Mouse (Mus musculus) CH12.LX (cell line): ENCODE measurements around the gene Ccdc83. TPM values are rescaled to one million over a fixed set of nuclear protein-coding genes. Genes with fewer than 3 reads are reported as not detected.
A peak's percentile ranks its signal among the peaks of the same experiment; 100 is the strongest.

Experiments used
- DNase-seq: peaks from one replicate; pipeline ENCODE4 v3.0.0-alpha.2; 2013; ENCODE audit errors: extremely low read depth
- H3K27ac ChIP-seq: 2 replicates; pipeline ENCODE4 v1.5.1; 2012; ENCODE audit warnings: low read depth, mild to moderate bottlenecking, control low read depth, moderate library complexity; ENCODE audit not compliant: insufficient read depth
- H3K27me3 ChIP-seq: replicated peaks from 2 replicates; pipeline ENCODE3; 2012; ENCODE audit warnings: inconsistent platforms
- H3K36me3 ChIP-seq, 2 experiments: replicated peaks in 1 of 2; 2 replicates each; pipeline versions ENCODE3 to v1.6.1; 2012; ENCODE audit warnings: inconsistent platforms in 1 of 2, low read length in 1 of 2, mild to moderate bottlenecking in 1 of 2, mixed read lengths in 1 of 2, moderate library complexity in 1 of 2; ENCODE audit not compliant: control insufficient read depth in 1 of 2, insufficient read depth in 1 of 2
- H3K4me1 ChIP-seq, 2 experiments: 2 replicates each; pipeline ENCODE4 v1.6.1; 2012; ENCODE audit warnings: inconsistent platforms in 1 of 2, moderate library complexity in 1 of 2; ENCODE audit not compliant: insufficient read depth in 2 of 2, control insufficient read depth in 1 of 2
- H3K4me2 ChIP-seq: 2 replicates; pipeline ENCODE4 v1.6.1; 2012; ENCODE audit warnings: low read depth, mild to moderate bottlenecking, control low read depth; ENCODE audit not compliant: poor library complexity, insufficient read depth, severe bottlenecking
- H3K4me3 ChIP-seq, 3 experiments: fragments of 150-350 bp in 1 of 3; sonication (generic) in 1 of 3; replicated peaks in 1 of 3; 2 replicates each; pipeline versions ENCODE3 to v1.5.1; 2011 to 2012; ENCODE audit warnings: low read depth in 2 of 3, low read length in 2 of 3, mild to moderate bottlenecking in 2 of 3, moderate library complexity in 2 of 3, control low read depth in 1 of 3, improper control_type of control experiment in 1 of 3, inconsistent platforms in 1 of 3, mixed read lengths in 1 of 3; ENCODE audit not compliant: poor library complexity in 1 of 3
- H3K79me2 ChIP-seq: replicated peaks from 2 replicates; pipeline ENCODE4 v1.6.1; 2012; ENCODE audit warnings: mild to moderate bottlenecking, moderate library complexity; ENCODE audit not compliant: control insufficient read depth, poor library complexity, insufficient read depth, severe bottlenecking; ENCODE audit errors: extremely low read depth
- H3K9ac ChIP-seq: 2 replicates; pipeline ENCODE4 v1.6.1; 2012; ENCODE audit warnings: low read depth, mild to moderate bottlenecking, control low read depth, moderate library complexity; ENCODE audit not compliant: insufficient read depth
- H3K9me3 ChIP-seq: replicated peaks from 2 replicates; pipeline ENCODE3; 2012; ENCODE audit warnings: low read length, inconsistent platforms, mixed read lengths
- CTCF ChIP-seq, 2 experiments: IDR thresholded peaks in 1 of 2; conservative IDR thresholded peaks in 1 of 2; 2 replicates each; pipeline ENCODE4 v1.5.1; 2011 to 2012; ENCODE audit warnings: low read depth in 2 of 2, low read length in 2 of 2, improper control_type of control experiment in 1 of 2, inconsistent platforms in 1 of 2, mild to moderate bottlenecking in 1 of 2, moderate library complexity in 1 of 2
- EP300 ChIP-seq: IDR thresholded peaks from 2 replicates; pipeline ENCODE4 v1.6.1; 2011; ENCODE audit warnings: low read length, improper control_type of control experiment
- JUN ChIP-seq: IDR thresholded peaks from 2 replicates; pipeline ENCODE4 v1.6.1; 2011; ENCODE audit warnings: low read depth, mild to moderate bottlenecking, low read length, improper control_type of control experiment, moderate library complexity; ENCODE audit not compliant: insufficient read depth
- POLR2A ChIP-seq: IDR thresholded peaks from 2 replicates; pipeline ENCODE4 v1.6.1; 2011; ENCODE audit warnings: low read depth, mild to moderate bottlenecking, improper control_type of control experiment, low read length
- RCOR1 ChIP-seq: conservative IDR thresholded peaks from 2 replicates; pipeline ENCODE4 v1.6.1; 2012; ENCODE audit warnings: low read depth, mild to moderate bottlenecking, inconsistent platforms, low read length, improper control_type of control experiment
- TBP ChIP-seq: conservative IDR thresholded peaks from 2 replicates; pipeline ENCODE4 v1.6.1; 2011; ENCODE audit warnings: low read depth, low read length, improper control_type of control experiment
- UBTF ChIP-seq: IDR thresholded peaks from 2 replicates; pipeline ENCODE4 v1.6.1; 2012; ENCODE audit warnings: low read depth, mild to moderate bottlenecking, inconsistent platforms, low read length, improper control_type of control experiment, moderate library complexity
- USF2 ChIP-seq: conservative IDR thresholded peaks from 2 replicates; pipeline ENCODE4 v1.6.1; 2011; ENCODE audit warnings: low read depth, low read length, improper control_type of control experiment
- ZC3H11A ChIP-seq: IDR thresholded peaks from 2 replicates; pipeline ENCODE4 v1.6.1; 2012; ENCODE audit warnings: low read depth, mild to moderate bottlenecking, inconsistent platforms, low read length, improper control_type of control experiment
- dilution Hi-C: fragments of 300-500 bp; cut with MboI; formaldehyde crosslinking; loops from 2 replicates; pipeline ENCODE4 v1.14.3; 2020; ENCODE audit warnings: low sequenced_read_pairs; ENCODE audit not compliant: extremely low pct_unique_long_range_greater_than_20kb, extremely low pct_ligation_motif_present
- in situ Hi-C: fragments of 300-500 bp; cut with MboI; formaldehyde crosslinking; loops from 3 replicates; pipeline ENCODE4 v1.14.3; 2019; ENCODE audit warnings: low sequenced_read_pairs, low pct_ligation_motif_present, low pct_unique_long_range_greater_than_20kb, mixed read lengths
- polyA plus RNA-seq: library from polyadenylated mRNA; unstranded; fragments of >175 nt; gene quantifications from 2 replicates; pipeline ENCODE4 v1.2.1, GENCODE M21; 2012; ENCODE audit warnings: low read depth; ENCODE audit not compliant: insufficient read length
- total RNA-seq, 2 experiments: library from RNA; depleted of rRNA; stranded (reverse); fragments of 300-350 nt in 1 of 2; fragments of >200 nt in 1 of 2; gene quantifications; 2 replicates each; pipeline ENCODE4 v1.2.3; 2012 to 2014

Gene Ccdc83
- total and polyA plus RNA-seq, 3 experiments: not detected

- TF ChIP-seq POLR2A (no peak), TBP (no peak), UBTF (no peak), JUN (no peak), RCOR1 (no peak), CTCF (conservative IDR thresholded peaks at IDR 0.05 in 1 of 2, IDR thresholded peaks at IDR 0.05 in 1 of 2; ENCODE audit: low read depth in 2 of 2, low read length in 2 of 2) (no peak), USF2 (no peak), EP300 (no peak), ZC3H11A (no peak)
- no peak overlapping the region for H3K4me2 ChIP-seq
- H3K27ac ChIP-seq: no peak overlapping the region
- DNase-seq: peak; percentile 19
- H3K4me1 ChIP-seq: peaks cover 0 to 28% of the 10 kb centered on the region in 2 experiments; a peak in 2 of 4 replicates
- no peaks in the 10 kb centered on the region for H3K9me3 ChIP-seq
- H3K9ac ChIP-seq: no peak overlapping the region
- in situ Hi-C loops (no loop called here), dilution Hi-C loops (no loop called here)
- H3K36me3 ChIP-seq: peaks cover 24 to 52% of the 10 kb centered on the region in 2 experiments
- H3K79me2 ChIP-seq: 0 out of 2 replicates have a peak, but pooled peaks cover 3% of the 10 kb centered on the region
- H3K4me3 ChIP-seq: no peak overlapping the region
- H3K27me3 ChIP-seq: no peaks in the 10 kb centered on the region
These were observed 90.0 kb downstream of the Ccdc83 start for GRCm38 (mm10) chr7:90175576-90175975.

Other genes with a start within 250 kb of the Ccdc83 start
- 26.1 and 27.6 TPM in 2 replicates for gene Picalm, start 135.6 kb downstream of the Ccdc83 start, total RNA-seq (2012; rRNA removed)
- 94.3 and 101 TPM in 2 replicates for gene Picalm, start 135.6 kb downstream of the Ccdc83 start, total RNA-seq (2014; rRNA removed)
- 53.2 and 53.4 TPM in 2 replicates for gene Picalm, start 135.6 kb downstream of the Ccdc83 start, polyA plus RNA-seq
- gene Sytl2, start 36.5 kb upstream of the Ccdc83 start, total RNA-seq (2012; rRNA removed): 0.29 and 0.85 TPM in 2 replicates
- not detected in 2 replicates for gene Sytl2, start 36.5 kb upstream of the Ccdc83 start, total RNA-seq (2014; rRNA removed)
- gene Sytl2, start 36.5 kb upstream of the Ccdc83 start, polyA plus RNA-seq: not detected in 2 replicates
- not detected in 2 replicates for gene Ccdc89, start 160.8 kb upstream of the Ccdc83 start, total RNA-seq (2012; rRNA removed)
- not detected in 2 replicates for gene Ccdc89, start 160.8 kb upstream of the Ccdc83 start, total RNA-seq (2014; rRNA removed)
- gene Ccdc89, start 160.8 kb upstream of the Ccdc83 start, polyA plus RNA-seq: not detected in 2 replicates
- 63.2 and 74.0 TPM in 2 replicates for gene Crebzf, start 177.0 kb upstream of the Ccdc83 start, total RNA-seq (2012; rRNA removed)
- gene Crebzf, start 177.0 kb upstream of the Ccdc83 start, total RNA-seq (2014; rRNA removed): 102 and 115 TPM in 2 replicates
- 51.8 and 61.5 TPM in 2 replicates for gene Crebzf, start 177.0 kb upstream of the Ccdc83 start, polyA plus RNA-seq
- 65.3 and 78.0 TPM in 2 replicates for gene Tmem126a, start 191.5 kb upstream of the Ccdc83 start, total RNA-seq (2012; rRNA removed)
- 121 and 133 TPM in 2 replicates for gene Tmem126a, start 191.5 kb upstream of the Ccdc83 start, total RNA-seq (2014; rRNA removed)
- 62.3 and 70.9 TPM in 2 replicates for gene Tmem126a, start 191.5 kb upstream of the Ccdc83 start, polyA plus RNA-seq
- 10.8 and 10.9 TPM in 2 replicates for gene Tmem126b, start 210.2 kb upstream of the Ccdc83 start, total RNA-seq (2012; rRNA removed)
- 15.7 and 16.7 TPM in 2 replicates for gene Tmem126b, start 210.2 kb upstream of the Ccdc83 start, total RNA-seq (2014; rRNA removed)
- gene Tmem126b, start 210.2 kb upstream of the Ccdc83 start, polyA plus RNA-seq: 9.1 and 11.8 TPM in 2 replicates
- not detected in 2 replicates for gene Dlg2, start 210.9 kb upstream of the Ccdc83 start, total RNA-seq (2012; rRNA removed)
- not detected in 2 replicates for gene Dlg2, start 210.9 kb upstream of the Ccdc83 start, total RNA-seq (2014; rRNA removed)
- 0.36 TPM in 1 of 2 replicates, not detected in the other for gene Dlg2, start 210.9 kb upstream of the Ccdc83 start, polyA plus RNA-seq